Mouse (Mus musculus) left cerebral cortex, postnatal 36 days (tissue): ENCODE measurements around the gene Ccm2l. TPM values are rescaled to one million over a fixed set of nuclear protein-coding genes. Genes with fewer than 3 reads are reported as not detected.

Experiments
- total RNA-seq, 2 experiments: library from RNA; stranded (reverse); gene quantifications; 2 replicates each; pipeline ENCODE4 v1.2.3; 2021

Gene Ccm2l
- total RNA-seq, 2 experiments from 2014 or later = 4.0 to 5.8 TPM

Other genes starting within 250 kb of the Ccm2l start
- gene Bcl2l1, start 234.2 kb upstream of the Ccm2l start, total RNA-seq = 100 to 1,000 TPM; 128 to 133 TPM
- 1 to 10 TPM; 3.2 to 3.6 TPM for gene Tpx2, start 218.0 kb upstream of the Ccm2l start, total RNA-seq
- not detected for gene Mylk2, start 154.6 kb upstream of the Ccm2l start, total RNA-seq
- gene Foxs1, start 132.7 kb upstream of the Ccm2l start, total RNA-seq = under 1 TPM; 0.49 to 0.50 TPM
- 10 to 100 TPM; 14.7 to 23.6 TPM for gene Dusp15, start 114.3 kb upstream of the Ccm2l start, total RNA-seq
- gene Ttll9, start 103.5 kb upstream of the Ccm2l start, total RNA-seq = 1 to 10 TPM; 1.3 to 3.6 TPM
- 10 to 100 TPM; 46.9 to 59.5 TPM for gene Pdrg1, start 50.5 kb upstream of the Ccm2l start, total RNA-seq
- gene Xkr7, start 34.1 kb upstream of the Ccm2l start, total RNA-seq = 1 to 10 TPM; 5.2 to 7.0 TPM
- gene Hck, start 42.5 kb downstream of the Ccm2l start, total RNA-seq = 1 to 10 TPM; 2.1 to 2.4 TPM
- gene Tm9sf4, start 95.3 kb downstream of the Ccm2l start, total RNA-seq = 100 to 1,000 TPM; 114 to 123 TPM
- gene Tspyl3, start 159.5 kb downstream of the Ccm2l start, total RNA-seq = 10 to 100 TPM; 26.2 to 29.5 TPM
- gene Plagl2, start 175.5 kb downstream of the Ccm2l start, total RNA-seq = 1 to 10 TPM; 5.2 to 6.5 TPM
- gene Pofut1, start 175.6 kb downstream of the Ccm2l start, total RNA-seq = 10 to 100 TPM; 14.9 to 18.4 TPM
- 10 to 100 TPM; 56.4 to 58.6 TPM for gene Kif3b, start 225.5 kb downstream of the Ccm2l start, total RNA-seq